Mouse (Mus musculus) neutrophil, adult 5-6 weeks (primary cell): Measurements from ENCODE around the gene Bdkrb2. TPM values are rescaled to one million over a fixed set of nuclear protein-coding genes. Genes with fewer than 3 reads are reported as not detected.

Experiments
- ATAC-seq: fragments of 151-379, 151-347 bp; 2 replicates; pipeline ENCODE4 v1.8.0; 2017; ENCODE audit warnings: mild to moderate bottlenecking, moderate TSS enrichment; ENCODE audit not compliant: insufficient number of reproducible peaks, poor library complexity, low FRiP score, severe bottlenecking; ENCODE audit errors: extremely low read depth
- total RNA-seq: library from RNA; stranded (forward); fragments of 200-1000 nt; gene quantifications from 2 replicates; pipeline ENCODE4 v1.2.3, GENCODE M21; 2017

Bdkrb2 gene
- total RNA-seq, 1 experiment from 2014 or later = not detected

GRCm38 (mm10) chr12:105544872-105545271, 18.2 kb upstream of the Bdkrb2 start:
- no peak for ATAC-seq

GRCm38 (mm10) chr12:105545696-105546435, 17.2 kb upstream of the Bdkrb2 start:
- no peak for ATAC-seq

- ATAC-seq = no peak
These were observed 16.5 kb upstream of the Bdkrb2 start for GRCm38 (mm10) chr12:105546538-105546937.

GRCm38 (mm10) chr12:105547151-105547550, 15.9 kb upstream of the Bdkrb2 start:
- no peak for ATAC-seq

GRCm38 (mm10) chr12:105548001-105548400, 15.0 kb upstream of the Bdkrb2 start:
- no peak for ATAC-seq

GRCm38 (mm10) chr12:105548881-105549280, 14.1 kb upstream of the Bdkrb2 start:
- ATAC-seq = no peak

- no peak for ATAC-seq
These were observed 12.9 kb upstream of the Bdkrb2 start for GRCm38 (mm10) chr12:105549835-105550802.

GRCm38 (mm10) chr12:105551551-105551989, 11.5 kb upstream of the Bdkrb2 start:
- no peak for ATAC-seq

- no peak for ATAC-seq
These were observed 8.8 kb upstream of the Bdkrb2 start for GRCm38 (mm10) chr12:105554151-105554772.

GRCm38 (mm10) chr12:105555172-105555571, 7.9 kb upstream of the Bdkrb2 start:
- ATAC-seq = no peak

- no peak for ATAC-seq
These were observed 5.6 kb upstream of the Bdkrb2 start for GRCm38 (mm10) chr12:105557250-105557925.

GRCm38 (mm10) chr12:105561007-105561534, 2.0 kb upstream of the Bdkrb2 start:
- ATAC-seq = no peak

- ATAC-seq = no peak
These were observed 788 bp upstream of the Bdkrb2 start for GRCm38 (mm10) chr12:105562056-105562820.

- no peak for ATAC-seq
These were observed 775 bp downstream of the Bdkrb2 start for GRCm38 (mm10) chr12:105563726-105564275.

GRCm38 (mm10) chr12:105565221-105565620, 2.2 kb downstream of the Bdkrb2 start:
- no peak for ATAC-seq

- no peak for ATAC-seq
These were observed 8.8 kb downstream of the Bdkrb2 start for GRCm38 (mm10) chr12:105571867-105572266.

GRCm38 (mm10) chr12:105572622-105573021, 9.6 kb downstream of the Bdkrb2 start:
- ATAC-seq = no peak

GRCm38 (mm10) chr12:105574356-105574755, 11.3 kb downstream of the Bdkrb2 start:
- ATAC-seq = no peak
